Mouse (Mus musculus): ENCODE measurements around the gene 6720489N17Rik.
"Not testable (repeated sequence)": the region's sequence is repeated elsewhere in the genome, so short reads cannot be mapped to it uniquely, and the experiment has no call there.

DNA sequence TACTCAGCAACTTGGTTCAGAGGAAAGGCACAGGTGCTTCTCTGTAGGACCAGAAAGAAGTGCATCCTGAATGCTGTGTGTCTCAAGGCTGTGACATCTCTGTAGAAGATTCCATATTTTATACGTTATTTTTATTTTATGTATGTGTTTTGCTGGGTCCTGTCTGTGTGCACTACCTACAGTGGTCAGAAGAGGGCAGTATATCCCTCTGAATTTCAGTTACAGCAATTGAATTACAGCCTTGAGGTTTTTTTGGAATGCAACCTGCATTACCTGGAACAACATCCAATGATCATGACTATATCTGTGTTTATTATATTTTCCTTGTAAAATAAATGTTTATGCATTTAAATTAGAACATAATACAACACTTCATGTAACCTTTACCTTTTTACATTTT is 3.1 kb upstream of the 6720489N17Rik start:
- TF ChIP-seq CTCF (IDR thresholded peaks at IDR 0.05): peak; percentile 73
- TF ChIP-seq EP300 (IDR thresholded peaks at IDR 0.05): not testable (repeated sequence)

All from lung, postnatal 0 days (tissue).